Mouse (Mus musculus) embryonic facial prominence, embryonic 14.5 days (tissue): ENCODE measurements at regions not wholly inside any gene's neighbourhood (a gene's known extent, or its start where the extent isn't known, plus 50 kb on each side); places are given as distances from the start of the nearest gene placed in this dataset.
"Not testable (repeated sequence)": the region's sequence is repeated elsewhere in the genome, so short reads cannot be mapped to it uniquely, and the experiment has no call there.

Experiments
- ATAC-seq: fragments of 200-750 bp; cut with Nextera tagmentation; 2 replicates; pipeline ENCODE4 v1.8.0; 2017; ENCODE audit warnings: low read depth, moderate number of reproducible peaks, moderate TSS enrichment
- DNase-seq: peaks from one replicate; pipeline ENCODE4 v3.0.0-alpha.2; 2015; ENCODE audit warnings: low spot score
- H3K27ac ChIP-seq: fragments of 300-500 bp; sonication (generic); replicated peaks from 2 replicates; pipeline ENCODE4 v1.5.1; 2014; ENCODE audit warnings: low read depth, mild to moderate bottlenecking, low read length, moderate library complexity
- H3K27me3 ChIP-seq: fragments of 300-500 bp; sonication (generic); replicated peaks from 2 replicates; pipeline ENCODE4 v1.6.1; 2014; ENCODE audit warnings: low read length; ENCODE audit not compliant: control insufficient read depth, insufficient read depth
- H3K36me3 ChIP-seq: fragments of 300-500 bp; sonication (generic); 2 replicates; pipeline ENCODE4 v1.6.1; 2014; ENCODE audit warnings: low read length, mixed read lengths; ENCODE audit not compliant: control insufficient read depth, insufficient read depth
- H3K4me1 ChIP-seq: fragments of 300-500 bp; sonication (generic); 2 replicates; pipeline ENCODE4 v1.6.1; 2014; ENCODE audit warnings: antibody characterized with exemption, low read length; ENCODE audit not compliant: control insufficient read depth, insufficient read depth
- H3K4me2 ChIP-seq: fragments of 300-500 bp; sonication (generic); 2 replicates; pipeline ENCODE4 v1.6.1; 2014; ENCODE audit warnings: low read depth, mild to moderate bottlenecking, low read length, moderate library complexity, mixed read lengths
- H3K4me3 ChIP-seq: fragments of 300-500 bp; sonication (generic); 2 replicates; pipeline ENCODE4 v1.5.1; 2014; ENCODE audit warnings: low read depth, mild to moderate bottlenecking, low read length
- H3K9ac ChIP-seq: fragments of 300-500 bp; sonication (generic); 2 replicates; pipeline ENCODE4 v1.6.1; 2014; ENCODE audit warnings: low read depth, mild to moderate bottlenecking, low read length, moderate library complexity, mixed read lengths
- H3K9me3 ChIP-seq: fragments of 300-500 bp; sonication (generic); 2 replicates; pipeline ENCODE4 v1.6.1; 2016; ENCODE audit warnings: low read length; ENCODE audit not compliant: control insufficient read depth
- WGBS: fragments of 180-500 bp; shearing (Covaris S2); extraction: QIAGEN DNeasy Blood & Tissue Kit; methylation state at CpG from one replicate; pipeline ENCODE4 v1.1.7; 2014; 5-methylcytosine and 5-hydroxymethylcytosine counted together

DNA sequence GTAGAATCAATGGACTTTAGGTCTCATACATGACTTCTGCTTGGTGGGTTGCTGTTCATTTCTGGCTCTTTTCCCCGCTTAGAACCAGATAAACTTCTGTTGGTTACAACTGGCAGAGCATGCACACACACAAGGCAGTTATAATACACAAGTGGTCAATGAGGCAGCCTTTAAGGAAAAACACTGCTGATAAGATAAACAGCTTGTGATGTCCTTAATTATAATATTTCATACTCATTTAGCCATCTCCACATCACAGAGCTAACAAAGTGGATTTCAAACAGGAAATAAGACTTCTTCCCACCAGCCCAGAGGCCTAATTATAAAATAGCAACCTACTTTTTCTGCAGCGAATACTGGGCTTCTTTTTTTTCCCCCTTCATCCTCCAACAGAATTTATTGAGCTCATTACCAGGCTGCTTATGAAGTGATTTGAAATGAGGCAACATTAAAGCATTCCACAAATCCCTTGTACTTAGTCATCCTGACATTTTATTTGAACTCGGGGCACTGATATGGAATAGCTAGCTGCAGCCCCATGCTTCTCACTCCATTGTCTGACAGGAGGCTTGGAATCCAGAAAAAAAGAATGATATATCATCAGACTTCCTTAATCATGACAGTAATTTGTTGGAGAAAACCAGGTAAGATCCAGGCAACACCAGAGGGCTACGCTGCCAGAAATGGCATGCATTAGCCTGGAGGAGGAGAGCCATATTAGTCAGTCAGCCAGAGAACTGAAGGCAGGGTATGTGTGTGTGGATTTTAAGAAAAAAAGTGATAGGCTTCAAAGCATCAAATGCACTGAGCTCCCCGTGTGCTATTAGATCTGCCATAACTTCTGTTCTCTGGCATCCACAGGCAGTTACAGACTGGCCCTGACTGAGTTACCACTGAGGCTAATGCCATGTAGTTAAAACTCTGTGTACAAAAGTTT, 620.3 kb upstream of the Map3k7 start:
- WGBS: 64% methylated on average over 5 of the region's 5 CpGs
- DNase-seq (no peak), ATAC-seq (no peak)
- Histone ChIP-seq H3K4me3 (no peak overlapping the region), H3K27me3 (no peaks in the 10 kb centered on the region), H3K9me3 (no peaks in the 10 kb centered on the region), H3K9ac (no peak overlapping the region), H3K4me2 (no peak overlapping the region), H3K27ac (no peak overlapping the region), H3K36me3 (no peaks in the 10 kb centered on the region), H3K4me1 (no peaks in the 10 kb centered on the region)

DNA sequence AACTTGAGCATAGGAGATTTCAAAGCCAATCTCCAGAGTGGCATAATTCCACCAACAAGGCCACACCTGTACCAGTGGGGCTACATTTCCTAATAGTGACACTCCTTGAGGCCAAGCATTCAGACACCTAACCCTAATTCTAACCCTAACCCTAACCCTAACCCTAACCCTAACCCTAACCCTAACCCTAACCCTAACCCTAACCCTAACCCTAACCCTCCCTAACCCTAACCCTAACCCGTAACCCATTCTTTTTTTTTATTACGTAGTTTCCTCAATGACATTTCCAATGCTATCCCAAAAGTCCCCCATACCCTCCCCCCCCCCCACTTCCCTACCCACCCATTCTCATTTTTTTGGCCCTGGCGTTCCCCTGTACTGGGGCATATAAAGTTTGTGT, 609.9 kb upstream of the Map3k7 start:
- DNase-seq, H3K27me3 ChIP-seq, H3K9me3 ChIP-seq, H3K4me2 ChIP-seq, H3K36me3 ChIP-seq, ATAC-seq, H3K4me1 ChIP-seq, H3K27ac ChIP-seq, H3K4me3 ChIP-seq, H3K9ac ChIP-seq: not testable (repeated sequence)
- 94% methylated on average over 2 of the region's 3 CpGs for WGBS

DNA sequence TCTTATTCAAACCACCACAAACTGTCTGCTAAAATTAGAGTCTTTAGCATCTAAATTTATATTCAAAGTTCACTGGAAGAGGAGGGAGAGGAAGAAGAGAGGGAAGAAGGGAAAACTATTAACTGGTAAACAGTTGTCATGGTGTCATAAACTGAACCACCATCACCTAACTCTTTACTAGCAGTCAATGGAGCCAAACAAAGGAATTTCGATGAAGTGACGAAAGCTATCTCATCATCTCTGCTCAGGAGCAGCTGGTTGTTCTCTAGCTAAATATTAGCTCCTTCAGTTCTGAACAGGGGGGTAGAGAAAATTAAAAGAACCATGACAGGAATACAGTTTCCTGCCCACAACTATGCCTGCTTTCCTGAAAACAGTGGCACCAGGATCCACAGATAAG, 608.9 kb upstream of the Map3k7 start:
- H3K4me1 ChIP-seq: no peaks in the 10 kb centered on the region
- no peak overlapping the region for H3K4me2 ChIP-seq
- no peak overlapping the region for H3K27ac ChIP-seq
- H3K4me3 ChIP-seq: no peak overlapping the region
- ATAC-seq (no peak), DNase-seq (no peak)
- no peak overlapping the region for H3K9ac ChIP-seq
- no peaks in the 10 kb centered on the region for H3K36me3 ChIP-seq
- no peaks in the 10 kb centered on the region for H3K27me3 ChIP-seq
- no peaks in the 10 kb centered on the region for H3K9me3 ChIP-seq
- WGBS: 93% methylated on average over 2 of the region's 2 CpGs

DNA sequence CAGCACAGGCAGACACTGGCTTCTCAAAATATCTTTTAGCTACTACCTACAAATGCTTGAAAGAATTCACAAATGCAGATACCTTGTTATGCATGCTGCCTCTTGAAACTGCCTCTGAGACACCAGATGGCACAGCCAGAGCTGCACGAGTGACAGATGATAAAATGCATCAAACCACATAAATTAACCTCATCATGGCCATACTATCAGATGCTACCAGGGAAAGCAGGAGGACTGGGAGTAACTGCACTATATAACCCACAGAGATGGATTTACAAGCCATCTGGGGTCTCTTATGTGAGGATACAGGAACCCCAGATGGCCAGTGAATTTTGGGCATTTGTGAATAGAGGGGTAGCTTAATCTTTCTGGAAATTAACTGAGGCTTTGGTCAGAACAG, 597.7 kb upstream of the Map3k7 start:
- no peak for ATAC-seq
- H3K36me3 ChIP-seq: no peaks in the 10 kb centered on the region
- H3K4me1 ChIP-seq: no peaks in the 10 kb centered on the region
- H3K9me3 ChIP-seq: no peaks in the 10 kb centered on the region
- no peak overlapping the region for H3K27ac ChIP-seq
- DNase-seq: no peak
- no peak overlapping the region for H3K4me2 ChIP-seq
- 48% methylated on average over 1 of the region's 1 CpGs for WGBS
- no peak overlapping the region for H3K4me3 ChIP-seq
- no peak overlapping the region for H3K9ac ChIP-seq
- no peaks in the 10 kb centered on the region for H3K27me3 ChIP-seq

DNA sequence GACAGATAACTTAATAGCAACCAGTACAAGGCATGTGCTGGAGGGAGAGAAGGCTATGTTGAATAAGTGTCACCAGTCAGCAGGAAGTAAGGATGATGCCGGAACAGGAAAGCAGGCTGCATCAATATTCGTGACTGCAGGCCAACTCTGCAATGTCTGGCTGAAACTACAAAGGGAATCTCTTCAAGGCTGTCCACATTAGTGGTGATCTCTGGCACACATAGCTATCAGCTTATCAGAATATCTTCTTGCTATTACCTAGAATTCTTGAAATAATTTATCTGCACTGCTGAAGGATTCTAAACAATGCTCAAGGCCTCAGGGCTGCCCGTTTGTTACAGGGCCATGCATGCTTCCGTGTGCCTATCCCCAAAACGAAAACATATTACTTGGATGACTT, 596.9 kb upstream of the Map3k7 start:
- no peaks in the 10 kb centered on the region for H3K27me3 ChIP-seq
- no peak overlapping the region for H3K4me3 ChIP-seq
- DNase-seq: no peak
- H3K36me3 ChIP-seq: no peaks in the 10 kb centered on the region
- WGBS: 70% methylated on average over 5 of the region's 5 CpGs
- no peak overlapping the region for H3K4me2 ChIP-seq
- H3K9ac ChIP-seq: no peak overlapping the region
- no peaks in the 10 kb centered on the region for H3K9me3 ChIP-seq
- ATAC-seq: no peak
- H3K27ac ChIP-seq: no peak overlapping the region
- H3K4me1 ChIP-seq: no peaks in the 10 kb centered on the region

DNA sequence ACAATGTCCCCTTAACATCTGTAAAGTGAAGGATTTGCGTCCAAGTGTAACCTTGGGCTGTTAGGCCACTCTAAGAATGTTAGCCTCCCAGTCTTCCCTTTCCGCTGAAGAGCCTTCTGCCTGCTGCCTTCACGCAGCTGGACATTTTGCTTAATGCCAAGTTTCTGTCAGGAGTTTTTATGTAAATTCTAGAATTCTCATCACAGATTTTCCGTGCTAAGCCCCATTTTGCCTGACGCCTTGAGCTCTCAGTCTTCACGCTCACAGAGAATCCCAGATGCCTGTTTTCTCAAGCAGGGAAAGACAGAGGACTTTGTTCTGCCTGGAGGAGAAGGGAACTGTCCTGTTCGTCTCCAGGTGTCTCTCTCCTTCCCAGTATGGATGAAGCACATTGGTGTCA, 593.8 kb upstream of the Map3k7 start:
- no peaks in the 10 kb centered on the region for H3K36me3 ChIP-seq
- no peak for DNase-seq
- H3K27ac ChIP-seq: no peak overlapping the region
- ATAC-seq: no peak
- H3K4me1 ChIP-seq: no peaks in the 10 kb centered on the region
- no peak overlapping the region for H3K4me3 ChIP-seq
- no peak overlapping the region for H3K4me2 ChIP-seq
- 65% methylated on average over 7 of the region's 7 CpGs for WGBS
- no peaks in the 10 kb centered on the region for H3K9me3 ChIP-seq
- no peaks in the 10 kb centered on the region for H3K27me3 ChIP-seq
- no peak overlapping the region for H3K9ac ChIP-seq

DNA sequence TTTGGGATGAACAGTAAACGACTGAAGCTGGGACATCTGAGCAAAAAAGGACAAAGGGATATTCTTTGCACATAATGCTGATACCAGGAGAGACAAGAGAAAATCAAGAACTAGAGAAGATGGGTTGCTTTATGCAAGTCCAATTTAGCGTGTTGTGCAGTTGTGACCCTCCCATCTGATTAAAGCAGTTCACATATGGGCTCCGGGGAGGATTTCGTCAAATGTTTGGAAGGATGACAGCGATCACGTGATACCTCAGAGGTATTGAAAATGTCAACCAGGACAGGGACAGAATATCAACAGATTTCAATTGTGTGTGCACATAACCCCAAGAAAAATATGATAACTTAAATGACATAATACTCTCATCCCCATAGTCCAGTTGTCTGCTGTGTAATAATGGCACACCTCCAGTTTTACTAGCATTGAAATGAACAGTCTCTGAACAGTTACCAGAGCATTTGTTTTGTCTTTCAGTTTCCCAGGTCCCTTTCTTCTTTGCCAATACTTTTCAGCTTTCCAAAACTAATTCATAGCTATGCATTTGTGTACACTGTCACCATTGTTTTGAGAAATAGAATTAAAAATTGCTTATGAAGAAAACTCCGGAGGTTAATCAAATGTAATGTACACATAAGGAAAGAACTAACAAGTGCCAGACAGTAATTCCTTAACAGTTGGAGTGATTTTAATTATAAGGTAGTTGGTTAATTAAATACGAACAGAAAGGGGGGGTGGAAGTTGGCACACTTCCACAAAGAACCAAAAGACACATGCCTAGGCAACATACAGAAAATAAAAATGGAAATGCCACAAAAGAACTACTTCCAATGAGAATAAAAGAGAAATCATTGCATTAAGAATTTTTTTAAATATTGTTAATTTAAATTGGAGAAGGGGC, 582.6 kb upstream of the Map3k7 start:
- ATAC-seq (no peak), DNase-seq (no peak)
- WGBS: 83% methylated on average over 8 of the region's 8 CpGs
- Histone ChIP-seq H3K9ac (no peak overlapping the region), H3K27me3 (no peaks in the 10 kb centered on the region), H3K27ac (no peak overlapping the region), H3K4me1 (no peaks in the 10 kb centered on the region), H3K4me2 (no peak overlapping the region), H3K9me3 (no peaks in the 10 kb centered on the region), H3K36me3 (no peaks in the 10 kb centered on the region), H3K4me3 (no peak overlapping the region)

DNA sequence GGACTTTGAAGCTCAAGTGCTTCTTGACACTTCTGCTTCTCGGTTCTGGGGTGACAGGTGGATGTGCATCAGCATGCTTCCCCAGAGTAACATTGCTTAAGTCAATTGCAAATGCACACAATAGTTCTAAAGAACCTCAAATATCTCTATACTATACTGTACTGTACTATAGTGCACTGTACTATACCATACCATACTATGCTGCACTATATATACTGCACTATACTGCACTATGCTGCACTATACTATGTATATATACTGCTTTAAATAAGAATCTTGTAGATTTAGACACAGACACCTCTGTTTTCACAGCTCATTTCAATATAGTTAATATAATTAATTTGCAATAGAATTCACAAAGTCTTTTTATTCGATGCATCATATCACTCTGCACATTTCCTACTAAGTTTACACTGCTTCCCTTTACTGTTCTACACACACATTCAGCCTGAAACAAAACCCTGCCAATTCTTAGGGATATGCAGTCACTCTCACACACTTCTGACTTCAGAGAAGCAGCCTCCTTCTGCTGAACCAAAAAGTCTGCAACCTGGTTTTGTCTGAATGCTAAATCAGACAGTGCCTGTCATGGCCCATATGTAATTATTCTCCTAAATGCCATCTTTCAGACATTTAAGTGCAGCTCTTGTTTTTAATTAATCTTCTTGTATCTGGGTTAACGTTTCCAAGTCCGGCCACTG, 570.8 kb upstream of the Map3k7 start:
- Histone ChIP-seq H3K4me2 (no peak overlapping the region), H3K27ac (no peak overlapping the region), H3K9ac (no peak overlapping the region), H3K36me3 (no peaks in the 10 kb centered on the region), H3K9me3 (no peaks in the 10 kb centered on the region), H3K27me3 (no peaks in the 10 kb centered on the region), H3K4me1 (no peaks in the 10 kb centered on the region), H3K4me3 (no peak overlapping the region)
- ATAC-seq: no peak
- no peak for DNase-seq
- 75% methylated on average over 4 of the region's 4 CpGs for WGBS
